ENCODE assay signal across 14 mouse cellular contexts in the genomic region with DNA sequence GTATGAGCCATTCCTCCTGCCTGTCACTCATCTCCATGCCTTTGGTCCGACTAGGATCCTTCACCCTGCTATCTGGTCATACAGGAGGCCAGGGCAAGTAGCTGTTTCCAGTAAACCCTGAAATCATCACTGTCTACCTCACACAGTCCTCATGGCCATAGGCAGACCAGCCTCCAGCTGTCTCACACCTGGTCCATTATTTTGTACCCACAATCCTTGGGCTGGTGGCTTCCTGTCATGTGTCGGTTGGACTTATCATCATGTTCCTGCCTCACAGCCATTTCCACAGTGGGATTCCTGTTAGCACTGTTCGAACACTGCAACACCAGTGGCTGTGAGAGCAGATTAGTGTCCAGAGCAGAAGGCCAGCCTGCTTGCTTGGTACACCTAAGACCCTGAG.
"Had no signal": no experiment of that assay in that cellular context is flagged by ENCODE, and none has a peak within 500 bp of the region (broad histone marks: within the 10 kb centered on the region; RNA-seq: fewer than 3 reads in every experiment).

No protein-coding gene starts in this region.

- H3K4me3 ChIP-seq: intestine, embryonic 15.5 days; layer of hippocampus, adult 2 months; left cerebral cortex, adult 2 months; limb, embryonic 15.5 days; liver, embryonic 15.5 days; midbrain, embryonic 12.5 days had no signal

- H3K9ac ChIP-seq: intestine, embryonic 15.5 days; limb, embryonic 15.5 days; liver, embryonic 15.5 days; lung, embryonic 14.5 days; midbrain, embryonic 12.5 days had no signal

- H3K9me3 ChIP-seq: intestine, embryonic 15.5 days; limb, embryonic 15.5 days; liver, embryonic 15.5 days; midbrain, embryonic 12.5 days had no signal

- H3K27ac ChIP-seq: intestine, embryonic 15.5 days; layer of hippocampus, adult 2 months; left cerebral cortex, adult 2 months; limb, embryonic 15.5 days; liver, embryonic 15.5 days; midbrain, embryonic 12.5 days had no signal

- H3K4me1 ChIP-seq: intestine, embryonic 15.5 days; limb, embryonic 15.5 days; midbrain, embryonic 12.5 days had no signal

- ATAC-seq: intestine, embryonic 15.5 days; midbrain, embryonic 16.5 days had no signal

- DNase-seq: kidney, adult 18-20 months; kidney, postnatal 10 days; kidney, postnatal 4 days; lung, embryonic 14.5 days; lung, postnatal 10 days; lung, postnatal 4 days; thymus, postnatal 36 days had no signal

- H3K4me2 ChIP-seq: intestine, embryonic 15.5 days; limb, embryonic 15.5 days; liver, embryonic 15.5 days; lung, embryonic 14.5 days; midbrain, embryonic 12.5 days had no signal

- H3K27me3 ChIP-seq: intestine, embryonic 15.5 days; limb, embryonic 15.5 days; liver, embryonic 15.5 days; midbrain, embryonic 12.5 days had no signal
